Mouse (Mus musculus) heart, embryonic 16.5 days (tissue): ENCODE data around the gene Fam173a. TPM values are rescaled to one million over a fixed set of nuclear protein-coding genes. Genes with fewer than 3 reads are reported as not detected.

ENCODE experiments used
- ATAC-seq: fragments of 200-750 bp; cut with Nextera tagmentation; replicated peaks from 2 replicates; pipeline ENCODE4 v1.8.0; 2017; ENCODE audit warnings: moderate number of reproducible peaks; ENCODE audit not compliant: insufficient read depth, low FRiP score; ENCODE audit errors: extremely low read depth
- H3K27ac ChIP-seq: fragments of 300-500 bp; sonication (generic); 2 replicates; pipeline ENCODE4 v1.5.1; 2014; ENCODE audit warnings: mild to moderate bottlenecking, low read length, control low read depth, moderate library complexity
- H3K27me3 ChIP-seq: fragments of 300-500 bp; sonication (generic); 2 replicates; pipeline ENCODE4 v1.6.1; 2014; ENCODE audit warnings: low read length, mixed read lengths; ENCODE audit not compliant: control insufficient read depth, insufficient read depth
- H3K36me3 ChIP-seq: fragments of 300-500 bp; sonication (generic); 2 replicates; pipeline ENCODE4 v1.6.1; 2014; ENCODE audit not compliant: control insufficient read depth, insufficient read depth
- H3K4me1 ChIP-seq: fragments of 300-500 bp; sonication (generic); 2 replicates; pipeline ENCODE4 v1.6.1; 2014; ENCODE audit warnings: low read length, mixed read lengths; ENCODE audit not compliant: control insufficient read depth, insufficient read depth
- H3K4me2 ChIP-seq: fragments of 300-500 bp; sonication (generic); 2 replicates; pipeline ENCODE4 v1.6.1; 2014; ENCODE audit warnings: low read depth, mild to moderate bottlenecking, control low read depth, low read length
- H3K4me3 ChIP-seq: fragments of 300-500 bp; sonication (generic); 2 replicates; pipeline ENCODE4 v1.5.1; 2014; ENCODE audit warnings: mild to moderate bottlenecking, control low read depth, low read length
- H3K9ac ChIP-seq: fragments of 300-500 bp; sonication (generic); 2 replicates; pipeline ENCODE4 v1.6.1; 2014; ENCODE audit warnings: low read length, control low read depth
- H3K9me3 ChIP-seq: fragments of 300-500 bp; sonication (generic); replicated peaks from 2 replicates; pipeline ENCODE4 v1.6.1; 2016; ENCODE audit warnings: low read length; ENCODE audit not compliant: control insufficient read depth
- WGBS: fragments of 180-500 bp; shearing (Covaris S2); extraction: QIAGEN DNeasy Blood & Tissue Kit; methylation state at CpG from one replicate; pipeline ENCODE4 v1.1.7; 2014; 5-methylcytosine and 5-hydroxymethylcytosine counted together
- polyA plus RNA-seq: library from polyadenylated mRNA; unstranded; fragments of >200 nt; fragmentation: Nextera tagmentation; extraction: Ambion mirVana; gene quantifications from 2 replicates; pipeline ENCODE4 v1.2.1, GENCODE M21; 2015

The Fam173a gene
- polyA plus RNA-seq, 1 experiment from 2014 or later: 65.1 TPM

DNA sequence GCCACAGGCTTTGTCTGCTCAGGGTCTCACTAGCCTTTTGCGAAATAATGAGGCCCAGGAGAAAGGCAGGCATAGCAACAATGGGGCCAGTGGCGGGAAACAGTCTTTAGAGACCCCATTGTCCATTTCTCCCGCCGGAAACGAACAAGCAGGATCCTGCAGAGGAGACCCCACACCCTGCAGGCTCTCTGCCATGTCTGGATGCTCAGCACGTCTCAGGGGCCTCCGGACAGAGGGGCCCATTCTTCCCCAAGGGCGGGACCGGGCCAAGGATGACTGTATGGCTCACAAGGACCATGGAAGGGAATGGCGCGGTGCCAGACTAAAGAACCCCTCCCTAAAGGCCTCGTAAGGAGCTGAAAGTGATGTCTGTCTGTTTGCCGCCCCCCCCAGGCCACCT, 1.5 kb upstream of the Fam173a start:
- Histone ChIP-seq H3K27me3 (no peaks in the 10 kb centered on the region), H3K36me3 (no peaks in the 10 kb centered on the region), H3K9me3 (no peaks in the 10 kb centered on the region), H3K27ac (0 out of 2 replicates have a peak overlapping the region, but pooled peaks have one; percentile 6), H3K4me1 (peaks cover 31% of the 10 kb centered on the region), H3K9ac (no peak overlapping the region), H3K4me2 (no peak overlapping the region), H3K4me3 (no peak overlapping the region)
- 76% methylated on average over 13 of the region's 13 CpGs for WGBS
- ATAC-seq: no peak

DNA sequence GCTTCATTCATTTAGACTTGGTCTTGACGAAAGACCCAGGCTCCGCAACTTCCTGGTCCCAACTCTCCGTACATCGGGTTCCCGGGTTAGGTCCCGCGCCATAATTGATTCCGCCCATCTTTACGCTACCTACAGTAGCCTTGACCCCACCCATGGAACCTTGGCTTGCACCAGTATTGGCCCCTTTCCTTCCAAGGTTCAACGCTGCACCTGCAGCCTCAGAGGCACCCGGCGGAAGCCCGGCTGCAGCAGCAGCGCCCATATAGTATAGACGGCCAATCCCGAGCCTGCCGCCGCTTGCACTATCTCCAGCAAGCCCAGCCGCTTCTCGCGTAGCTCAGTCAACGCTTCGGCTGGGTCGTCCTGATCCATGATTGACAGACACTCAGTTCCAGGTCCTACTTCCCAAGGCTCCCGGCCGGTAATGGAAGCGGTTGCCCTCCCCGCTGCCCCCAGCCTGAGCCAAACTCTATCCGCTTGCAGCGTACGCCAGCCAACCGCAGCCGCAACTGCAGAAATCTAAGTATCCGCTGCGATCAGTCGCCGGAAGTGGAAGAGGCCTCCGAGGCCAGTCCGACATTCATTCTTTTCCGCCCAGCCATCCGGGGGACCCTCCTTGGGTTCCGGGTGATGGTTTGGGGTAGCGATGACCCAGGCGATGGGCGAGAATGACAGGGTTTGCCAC, 716 bp downstream of the Fam173a start:
- no peaks in the 10 kb centered on the region for H3K9me3 ChIP-seq
- peak overlapping the region; percentile 95 for H3K27ac ChIP-seq
- peak overlapping the region; percentile 91 for H3K9ac ChIP-seq
- under 1% methylated on average over 45 of the region's 45 CpGs for WGBS
- H3K36me3 ChIP-seq: no peaks in the 10 kb centered on the region
- H3K27me3 ChIP-seq: no peaks in the 10 kb centered on the region
- peaks cover 27% of the 10 kb centered on the region for H3K4me1 ChIP-seq
- peak overlapping the region; percentile 96 for H3K4me2 ChIP-seq
- ATAC-seq: peak; percentile 59
- H3K4me3 ChIP-seq: peak overlapping the region; percentile 91

DNA sequence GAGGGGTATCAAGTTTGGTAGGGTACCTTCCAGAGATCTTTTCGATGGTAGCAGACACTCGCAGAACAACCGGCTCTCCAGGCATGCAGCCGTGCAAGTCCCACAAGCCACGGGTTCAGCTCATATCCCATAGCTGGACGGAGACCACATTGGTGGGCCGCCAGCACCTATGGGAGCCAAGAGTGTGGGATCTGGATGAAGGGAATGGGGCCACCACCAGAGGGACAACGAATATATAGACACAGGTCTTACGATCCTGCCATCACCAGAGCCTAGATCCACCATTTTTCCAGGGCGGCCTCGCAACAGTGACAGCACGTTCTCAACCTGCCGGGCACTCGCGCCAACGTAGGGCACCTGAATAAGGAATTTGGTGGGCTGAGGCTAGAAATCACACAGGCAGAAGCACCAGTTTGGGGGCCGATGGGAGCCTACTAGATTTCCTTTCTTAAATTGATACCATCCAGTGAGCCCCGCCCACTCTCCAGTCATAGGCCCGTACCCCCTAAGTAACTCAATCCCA, 1.3 kb downstream of the Fam173a start:
- Histone ChIP-seq H3K27me3 (no peaks in the 10 kb centered on the region), H3K4me3 (peak overlapping the region; percentile 91), H3K9ac (peak overlapping the region; percentile 91), H3K4me1 (peaks cover 26% of the 10 kb centered on the region), H3K27ac (peak overlapping the region; percentile 95; the same call in 1 of the 2 replicates), H3K4me2 (peak overlapping the region; percentile 96), H3K9me3 (no peaks in the 10 kb centered on the region), H3K36me3 (no peaks in the 10 kb centered on the region)
- WGBS: 28% methylated on average over 19 of the region's 19 CpGs
- no peak for ATAC-seq

DNA sequence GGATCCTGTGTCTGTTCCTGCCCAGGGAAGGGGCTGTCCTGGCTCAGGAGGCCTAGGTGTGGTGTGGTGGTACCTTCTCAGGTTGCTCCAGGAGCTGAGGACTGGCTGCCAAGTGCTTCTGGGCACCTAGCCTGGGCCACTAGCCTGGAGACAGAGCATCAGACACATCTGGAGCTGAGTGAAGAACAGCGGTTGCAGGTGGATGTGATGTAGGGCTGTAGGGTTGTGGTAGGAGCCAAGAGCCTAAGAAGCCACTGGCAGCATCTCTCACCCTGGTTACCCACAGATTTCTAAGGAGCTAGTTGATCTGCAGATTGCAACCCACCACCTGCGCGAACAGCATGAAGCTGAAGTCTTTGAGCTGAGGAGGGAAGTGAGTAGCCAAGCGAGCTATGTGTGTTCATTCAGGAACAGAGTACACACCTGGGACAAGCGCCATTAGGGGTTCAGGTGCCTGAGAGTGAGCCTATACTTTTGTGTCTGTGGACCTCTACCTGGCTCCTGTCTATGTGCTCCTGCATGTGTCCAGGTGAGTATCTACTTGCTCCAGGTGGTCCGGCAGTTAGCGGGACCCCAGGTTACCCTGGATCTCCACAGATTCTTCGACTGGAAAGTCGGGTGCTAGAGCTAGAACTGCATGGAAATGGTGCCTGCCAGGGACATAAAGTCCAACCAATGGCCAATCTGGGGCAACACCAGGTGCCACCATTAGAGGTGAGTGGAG, 5.8 kb downstream of the Fam173a start:
- Histone ChIP-seq H3K9ac (no peak overlapping the region), H3K4me1 (peaks cover 31% of the 10 kb centered on the region), H3K36me3 (peaks cover 8% of the 10 kb centered on the region), H3K4me2 (no peak overlapping the region), H3K27ac (no peak overlapping the region), H3K27me3 (no peaks in the 10 kb centered on the region), H3K9me3 (no peaks in the 10 kb centered on the region), H3K4me3 (no peak overlapping the region)
- no peak for ATAC-seq
- WGBS: 88% methylated on average over 9 of the region's 9 CpGs

DNA sequence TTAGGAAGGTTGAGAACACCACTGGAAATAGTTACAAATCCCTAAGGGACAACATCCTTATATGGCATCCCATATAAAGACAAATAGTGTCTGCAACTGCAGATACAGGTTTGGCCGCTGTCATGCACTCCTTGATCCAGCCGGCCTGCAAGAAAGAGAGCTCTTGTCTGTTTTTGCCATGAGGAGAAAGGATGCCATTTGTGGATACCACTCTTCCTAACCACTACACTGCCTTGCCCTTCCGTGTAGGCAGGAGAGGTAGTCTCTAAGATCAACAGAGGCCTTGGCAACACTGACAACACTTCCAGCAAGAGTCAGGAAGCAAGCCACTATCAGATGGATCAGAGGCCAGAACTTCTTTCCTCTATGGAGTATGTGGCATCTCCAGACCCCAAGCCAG, 6.4 kb downstream of the Fam173a start, which contains the start of gene Ccdc78:
Gene Ccdc78 (plus strand): TSS at position 301 of the 400 bp plus-strand sequence.
- Histone ChIP-seq H3K4me2 (peak within 1 kb of the TSS; percentile 84), H3K36me3 (peaks cover 13% of the 10 kb centered on the region), H3K9me3 (no peaks in the 10 kb centered on the region), H3K4me1 (peaks cover 27% of the 10 kb centered on the region), H3K27me3 (no peaks in the 10 kb centered on the region), H3K27ac (peak within 1 kb of the TSS; percentile 94), H3K9ac (peak within 1 kb of the TSS; percentile 77), H3K4me3 (peak within 1 kb of the TSS; percentile 85)
- 66% methylated on average over 3 of the region's 3 CpGs for WGBS
- ATAC-seq: no peak

DNA sequence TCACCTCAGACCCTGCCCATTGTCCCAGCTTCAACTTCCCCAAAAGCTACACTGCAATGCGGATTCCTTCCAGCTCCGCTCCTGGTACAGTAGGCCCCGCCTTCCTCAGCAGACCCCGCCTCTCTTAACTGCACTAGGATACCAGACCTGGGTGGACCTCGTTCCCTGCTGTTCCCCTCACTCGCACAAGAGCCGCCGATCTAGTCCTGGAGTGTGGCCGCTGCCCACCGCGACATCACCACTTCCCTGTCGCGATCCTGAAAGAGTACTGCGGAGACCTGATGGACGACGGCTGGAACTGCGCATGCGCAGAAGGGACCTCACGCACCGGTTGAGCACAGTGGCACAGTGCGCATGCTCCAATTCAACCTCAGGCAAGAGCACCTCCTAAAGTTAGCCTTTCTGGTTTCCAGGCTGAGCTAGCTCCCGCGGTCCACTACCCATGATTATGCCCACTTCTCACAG, 7.4 kb downstream of the Fam173a start, which contains the start of gene Haghl:
Gene Haghl (minus strand): TSS at position 393 of the 465 bp plus-strand sequence.
- WGBS: under 1% methylated on average over 23 of the region's 23 CpGs
- peak within 1 kb of the TSS; percentile 85 for H3K4me3 ChIP-seq
- H3K4me2 ChIP-seq: peak within 1 kb of the TSS; percentile 84
- peak within 1 kb of the TSS; percentile 94 for H3K27ac ChIP-seq
- peaks cover 16% of the 10 kb centered on the region for H3K36me3 ChIP-seq
- no peaks in the 10 kb centered on the region for H3K9me3 ChIP-seq
- no peaks in the 10 kb centered on the region for H3K27me3 ChIP-seq
- peak; percentile 88 for ATAC-seq
- H3K4me1 ChIP-seq: peaks cover 22% of the 10 kb centered on the region
- H3K9ac ChIP-seq: peak within 1 kb of the TSS; percentile 77

DNA sequence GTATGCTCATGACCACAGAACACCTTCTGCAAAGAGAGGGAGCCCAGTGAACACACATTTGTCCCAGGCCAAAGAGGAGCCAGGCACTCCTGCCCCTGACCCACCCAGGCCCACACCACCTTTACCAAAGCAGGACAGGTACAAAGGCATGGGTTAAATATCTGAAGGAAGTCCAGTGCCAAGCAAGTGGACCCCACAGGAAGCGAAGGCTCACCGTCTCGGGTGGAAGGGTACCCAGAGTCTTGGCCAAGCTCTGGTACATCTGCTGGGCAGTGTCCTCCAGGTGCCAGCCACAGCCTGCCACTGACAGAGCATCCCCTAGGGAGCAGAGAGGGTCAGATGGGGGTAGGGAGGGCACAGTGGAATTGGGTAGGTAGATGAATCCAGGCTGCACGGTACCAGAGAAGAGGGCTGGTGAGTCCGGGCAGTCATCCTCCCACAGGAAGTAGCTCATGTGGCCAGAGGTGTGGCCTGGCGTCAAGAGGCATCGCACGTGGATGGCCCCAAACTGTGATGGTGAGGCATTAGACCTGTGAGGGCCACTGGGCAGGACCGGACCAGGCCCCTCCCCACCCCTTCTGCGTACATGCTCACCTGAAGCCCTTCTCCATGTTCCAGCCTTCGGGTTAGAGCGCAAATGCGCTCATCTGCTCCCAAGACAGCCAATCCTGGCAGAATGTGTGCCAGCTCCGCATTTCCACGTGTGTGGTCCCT, 8.7 kb downstream of the Fam173a start:
- WGBS: 78% methylated on average over 15 of the region's 15 CpGs
- Histone ChIP-seq H3K4me2 (peak overlapping the region; percentile 84), H3K9me3 (no peaks in the 10 kb centered on the region), H3K4me3 (peak overlapping the region; percentile 85), H3K4me1 (peaks cover 22% of the 10 kb centered on the region), H3K27me3 (no peaks in the 10 kb centered on the region), H3K9ac (peak overlapping the region; percentile 77), H3K36me3 (peaks cover 23% of the 10 kb centered on the region), H3K27ac (no peak overlapping the region; the same call in 1 of the 2 replicates)
- ATAC-seq: no peak

DNA sequence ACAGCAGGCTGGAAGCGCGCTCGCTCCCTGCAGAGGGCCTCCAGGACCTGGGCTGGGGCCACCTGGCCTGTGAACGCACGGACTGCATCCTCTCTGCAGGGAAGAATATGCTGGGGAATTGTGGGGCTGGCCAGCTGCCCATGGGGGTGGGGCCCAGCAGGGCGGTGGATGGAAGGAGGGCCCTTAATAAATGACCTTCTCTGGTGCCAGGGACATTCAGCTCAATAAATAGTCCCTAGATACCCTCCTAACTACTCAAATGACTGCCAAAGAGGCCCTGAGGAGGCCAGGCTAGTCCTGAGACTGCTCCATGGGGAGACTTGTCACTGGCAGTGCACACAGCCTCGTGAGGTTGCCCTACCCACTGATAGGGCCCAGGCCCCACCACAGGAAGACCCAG, 9.6 kb downstream of the Fam173a start:
- Histone ChIP-seq H3K9me3 (no peaks in the 10 kb centered on the region), H3K4me2 (no peak overlapping the region), H3K4me3 (no peak overlapping the region), H3K9ac (0 out of 2 replicates have a peak overlapping the region, but pooled peaks have one; percentile 4), H3K27me3 (no peaks in the 10 kb centered on the region), H3K27ac (peak overlapping the region; percentile 70), H3K36me3 (peaks cover 30% of the 10 kb centered on the region), H3K4me1 (peaks cover 22% of the 10 kb centered on the region)
- no peak; the same call in 1 of the 2 replicates for ATAC-seq
- WGBS: 54% methylated on average over 7 of the region's 7 CpGs
